Mouse (Mus musculus) stomach, postnatal 0 days (tissue): ENCODE measurements around the gene Surf2. TPM values are rescaled to one million over a fixed set of nuclear protein-coding genes. Genes with fewer than 3 reads are reported as not detected.

Experiments
- ATAC-seq: fragments of 200-750 bp; cut with Nextera tagmentation; 2 replicates; pipeline ENCODE4 v1.8.0; 2017; ENCODE audit not compliant: low FRiP score, low TSS enrichment
- DNase-seq: peaks from one replicate; pipeline ENCODE4 v3.0.0-alpha.2; 2016; ENCODE audit warnings: low spot score
- H3K27ac ChIP-seq: fragments of 300-500 bp; sonication (generic); replicated peaks from 2 replicates; pipeline ENCODE4 v1.5.1; 2014; ENCODE audit warnings: mild to moderate bottlenecking, control low read depth
- H3K27me3 ChIP-seq: fragments of 300-500 bp; sonication (generic); 2 replicates; pipeline ENCODE4 v1.6.1; 2014; ENCODE audit warnings: low read length; ENCODE audit not compliant: control insufficient read depth, insufficient read depth
- H3K36me3 ChIP-seq: fragments of 300-500 bp; sonication (generic); 2 replicates; pipeline ENCODE4 v1.6.1; 2014; ENCODE audit warnings: low read length, mixed read lengths; ENCODE audit not compliant: control insufficient read depth, insufficient read depth
- H3K4me1 ChIP-seq: fragments of 300-500 bp; sonication (generic); replicated peaks from 2 replicates; pipeline ENCODE4 v1.6.1; 2014; ENCODE audit warnings: antibody characterized with exemption; ENCODE audit not compliant: control insufficient read depth, insufficient read depth
- H3K4me2 ChIP-seq: fragments of 300-500 bp; sonication (generic); replicated peaks from 2 replicates; pipeline ENCODE4 v1.6.1; 2014; ENCODE audit warnings: low read depth, mild to moderate bottlenecking, control low read depth, moderate library complexity
- H3K4me3 ChIP-seq: fragments of 300-500 bp; sonication (generic); 2 replicates; pipeline ENCODE4 v1.5.1; 2014; ENCODE audit warnings: low read depth, low read length, control low read depth
- H3K9ac ChIP-seq: fragments of 300-500 bp; sonication (generic); 2 replicates; pipeline ENCODE4 v1.6.1; 2014; ENCODE audit warnings: mild to moderate bottlenecking, low read length, control low read depth, mixed read lengths
- H3K9me3 ChIP-seq: fragments of 300-500 bp; sonication (generic); 2 replicates; pipeline ENCODE4 v1.6.1; 2016; ENCODE audit warnings: low read length; ENCODE audit not compliant: control insufficient read depth
- CTCF ChIP-seq: IDR thresholded peaks from 2 replicates; pipeline ENCODE4 v1.5.1; 2016; ENCODE audit warnings: antibody characterized with exemption, low read depth, mild to moderate bottlenecking, moderate library complexity
- EP300 ChIP-seq: optimal IDR thresholded peaks from 2 replicates; pipeline ENCODE3; 2016; ENCODE audit warnings: antibody characterized with exemption
- WGBS: fragments of 180-500 bp; shearing (Covaris S2); extraction: QIAGEN DNeasy Blood & Tissue Kit; methylation state at CpG from one replicate; pipeline ENCODE4 v1.1.7; 2014; 5-methylcytosine and 5-hydroxymethylcytosine counted together
- polyA plus RNA-seq: library from polyadenylated mRNA; unstranded; fragments of >200 nt; fragmentation: Nextera tagmentation; extraction: Ambion mirVana; gene quantifications from 2 replicates; pipeline ENCODE4 v1.2.1, GENCODE M21; 2015

Surf2 gene
- polyA plus RNA-seq, 1 experiment from 2014 or later: 26.5 TPM

GRCm38 (mm10) chr2:26920190-26920855 lies 4.2 kb downstream of the Surf2 start:
- no peak overlapping the region for H3K4me2 ChIP-seq
- no peaks in the 10 kb centered on the region for H3K9me3 ChIP-seq
- H3K27me3 ChIP-seq: no peaks in the 10 kb centered on the region
- WGBS: 84% methylated on average over 6 of the region's 6 CpGs
- no peak for ATAC-seq
- H3K36me3 ChIP-seq: peaks cover 37% of the 10 kb centered on the region
- TF ChIP-seq CTCF (no peak), EP300 (no peak)
- no peak for DNase-seq
- H3K9ac ChIP-seq: no peak overlapping the region
- H3K27ac ChIP-seq: no peak overlapping the region
- no peak overlapping the region for H3K4me3 ChIP-seq
- peaks cover 10% of the 10 kb centered on the region; the same call in 1 of the 2 replicates for H3K4me1 ChIP-seq

- Histone ChIP-seq H3K27me3 (no peaks in the 10 kb centered on the region), H3K4me3 (no peak overlapping the region), H3K4me1 (0 out of 2 replicates have a peak, but pooled peaks cover 8% of the 10 kb centered on the region), H3K27ac (no peak overlapping the region), H3K36me3 (peaks cover 46% of the 10 kb centered on the region), H3K9me3 (no peaks in the 10 kb centered on the region), H3K9ac (no peak overlapping the region), H3K4me2 (no peak overlapping the region)
- WGBS: 37% methylated on average over 9 of the region's 9 CpGs
- TF ChIP-seq CTCF (no peak; the same call in 1 of the 2 replicates), EP300 (no peak)
- ATAC-seq (peak; percentile 89), DNase-seq (peak; percentile 86)
Observed at GRCm38 (mm10) chr2:26921784-26922183, 5.6 kb downstream of the Surf2 start.

- no peak overlapping the region for H3K4me2 ChIP-seq
- DNase-seq (no peak), ATAC-seq (no peak; the same call in 1 of the 2 replicates)
- H3K36me3 ChIP-seq: peaks cover 32% of the 10 kb centered on the region
- H3K4me1 ChIP-seq: peaks cover 9% of the 10 kb centered on the region; the same call in 1 of the 2 replicates
- no peak overlapping the region for H3K4me3 ChIP-seq
- no peaks in the 10 kb centered on the region for H3K27me3 ChIP-seq
- no peak overlapping the region; the same call in 1 of the 2 replicates for H3K9ac ChIP-seq
- H3K27ac ChIP-seq: no peak overlapping the region
- H3K9me3 ChIP-seq: no peaks in the 10 kb centered on the region
- WGBS: 77% methylated on average over 6 of the region's 6 CpGs
- no peak for TF ChIP-seq CTCF
- TF ChIP-seq EP300: no peak
Observed at GRCm38 (mm10) chr2:26927745-26928476, 11.7 kb downstream of the Surf2 start.

- ATAC-seq (no peak), DNase-seq (peak; percentile 69)
- Histone ChIP-seq H3K27me3 (no peaks in the 10 kb centered on the region), H3K9me3 (no peaks in the 10 kb centered on the region), H3K36me3 (peaks cover 13% of the 10 kb centered on the region), H3K4me1 (peaks cover 9% of the 10 kb centered on the region; the same call in 1 of the 2 replicates), H3K4me3 (no peak overlapping the region), H3K4me2 (no peak overlapping the region), H3K9ac (0 out of 2 replicates have a peak overlapping the region, but pooled peaks have one; percentile 13), H3K27ac (no peak overlapping the region)
- TF ChIP-seq CTCF (peak; percentile 86), EP300 (no peak)
- whole genome bisulfite sequencing: 30% methylated on average over 1 of the region's 1 CpGs
Observed at GRCm38 (mm10) chr2:26930390-26930789, 14.2 kb downstream of the Surf2 start.

- Histone ChIP-seq H3K27ac (peak overlapping the region; percentile 97), H3K9me3 (no peaks in the 10 kb centered on the region), H3K9ac (peak overlapping the region; percentile 100), H3K4me3 (peak overlapping the region; percentile 93), H3K4me1 (peaks cover 9% of the 10 kb centered on the region; the same call in 1 of the 2 replicates), H3K36me3 (0 out of 2 replicates have a peak, but pooled peaks cover 2% of the 10 kb centered on the region), H3K4me2 (peak overlapping the region; percentile 74), H3K27me3 (no peaks in the 10 kb centered on the region)
- ATAC-seq: no peak
- WGBS: under 1% methylated on average over 32 of the region's 49 CpGs
- peak; percentile 52 for DNase-seq
- no peak for TF ChIP-seq CTCF
- no peak for TF ChIP-seq EP300
Observed at GRCm38 (mm10) chr2:26932473-26933303, 16.5 kb downstream of the Surf2 start.
